Comparison of ENCODE assay signal across 8 mouse cellular contexts in the genomic region with DNA sequence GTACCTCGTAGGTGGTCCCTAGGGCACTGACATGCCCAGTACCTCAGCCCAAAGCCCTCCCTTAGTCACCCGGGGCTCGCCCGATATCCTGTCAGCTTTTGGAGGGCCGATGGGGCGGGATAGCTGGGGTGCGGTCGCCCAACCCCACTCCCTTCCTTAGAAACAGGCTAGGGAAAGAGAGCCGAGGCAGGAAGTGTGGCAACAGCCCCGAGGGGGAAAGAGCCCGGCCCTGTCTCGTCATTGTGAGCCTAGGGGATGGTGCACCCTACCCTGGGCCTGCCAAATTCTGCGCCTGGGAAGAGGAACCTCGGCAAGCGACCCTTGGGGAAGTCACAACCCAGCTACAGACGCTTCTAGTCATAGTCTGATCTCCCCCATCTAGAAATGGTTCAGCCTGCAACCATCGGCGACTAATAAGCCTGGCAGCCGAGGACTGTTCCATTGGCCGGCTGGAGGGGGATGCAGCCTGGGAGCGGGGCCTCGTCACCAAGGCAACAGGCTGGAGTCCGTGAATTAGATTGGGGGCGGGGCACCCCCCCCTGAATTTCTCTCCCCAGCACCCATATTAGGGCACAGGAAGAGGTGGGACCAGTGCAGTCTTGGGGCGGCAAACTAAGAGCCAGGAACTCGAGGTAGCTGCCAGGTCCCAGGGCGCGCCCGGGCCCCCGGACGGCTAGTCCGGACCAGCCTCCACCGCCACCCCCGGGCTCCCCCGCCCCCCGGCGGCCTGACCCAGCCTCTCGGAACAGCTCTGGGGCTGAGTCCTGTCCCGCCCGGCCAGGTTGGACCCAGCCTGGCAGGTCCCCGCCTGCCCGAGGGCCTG. TPM values are rescaled to one million over a fixed set of nuclear protein-coding genes. Genes with fewer than 3 reads are reported as not detected.
DNase-seq lines count a peak whose midpoint lies in the region; TF ChIP-seq lines count a peak whose summit lies in the region.

No protein-coding gene starts in this region.

- H3K27me3 ChIP-seq in megakaryocyte, embryonic 14.5 days (replicated peaks) = no peaks in the 10 kb centered on the region

- H3K4me1 ChIP-seq in cortical plate, adult 2 months (ENCODE audit: control insufficient read depth, insufficient read depth, low read length) = peaks cover 1% of the 10 kb centered on the region; the same call in 1 of the 2 replicates
- H3K4me1 ChIP-seq in megakaryocyte, embryonic 14.5 days = peaks cover 73% of the 10 kb centered on the region

- peak overlapping the region; percentile 8 for H3K4me3 ChIP-seq in cortical plate, adult 2 months (ENCODE audit: insufficient read depth, low read length)
- H3K4me3 ChIP-seq in megakaryocyte, embryonic 14.5 days (replicated peaks) = peak overlapping the region; percentile 100

- no peak for TF ChIP-seq POLR2A in cortical plate, adult 2 months (IDR thresholded peaks at IDR 0.05; ENCODE audit: extremely low read depth, insufficient read depth, low read length)

- peaks cover 4% of the 10 kb centered on the region for H3K36me3 ChIP-seq in megakaryocyte, embryonic 14.5 days (replicated peaks; ENCODE audit: low read length)

- peak; percentile 96 for DNase-seq in adipocyte (ENCODE audit: low spot score)
- peak; percentile 87 to 90 for DNase-seq in gastrocnemius, adult 8-10 months (ENCODE audit: low spot score in 2 of 2)
- peak; percentile 98 for DNase-seq in induced T-regulatory cell, adult 2 months (ENCODE audit: low read depth)
- peak; percentile 84 to 95 for DNase-seq in left cerebral cortex, adult 9 months (ENCODE audit: low spot score in 2 of 2)
- peak; percentile 95 for DNase-seq in right cerebral cortex, postnatal 10 days (ENCODE audit: low spot score in 2 of 2)
- peak; percentile 94 for DNase-seq in urinary bladder, postnatal 14 days (ENCODE audit: low spot score)

- no peaks in the 10 kb centered on the region for H3K9me3 ChIP-seq in megakaryocyte, embryonic 14.5 days

- no peak for TF ChIP-seq CTCF in cortical plate, adult 2 months (IDR thresholded peaks at IDR 0.05; ENCODE audit: extremely low read depth, insufficient read depth, low read length)

- H3K27ac ChIP-seq in cortical plate, adult 2 months (ENCODE audit: insufficient read depth, low read length) = peak overlapping the region; percentile 86

RNA-seq across cellular contexts. Expression of a gene that starts 1.3 kb away (rescaled TPM):
- 57.5 and 81.7 TPM in 2 replicates for polyA plus RNA-seq in cortical plate, adult 2 months (2012; rRNA removed)
- 1 to 10 TPM; 5.9 to 9.6 (median 7.5) TPM for total RNA-seq in gastrocnemius, adult 8-10 months (2022)
- 743 and 797 TPM in 2 replicates for polyA plus RNA-seq in megakaryocyte, embryonic 14.5 days (2012; ENCODE audit: insufficient read depth, low replicate concordance)

RNA-seq across cellular contexts. Expression of a gene that starts 10.2 kb away (rescaled TPM):
- 37.3 and 37.7 TPM in 2 replicates for polyA plus RNA-seq in cortical plate, adult 2 months (2012; rRNA removed)
- total RNA-seq in gastrocnemius, adult 8-10 months (2022) = 10 to 100 TPM; 20.4 to 26.5 (median 23.9) TPM
- polyA plus RNA-seq in megakaryocyte, embryonic 14.5 days (2012; ENCODE audit: insufficient read depth, low replicate concordance) = 248 and 286 TPM in 2 replicates

RNA-seq across cellular contexts. Expression of a gene that starts 10.4 kb away (rescaled TPM):
- polyA plus RNA-seq in cortical plate, adult 2 months (2012; rRNA removed) = 287 TPM in 2 replicates
- total RNA-seq in gastrocnemius, adult 8-10 months (2022) = 100 to 1,000 TPM; 173 to 193 (median 187) TPM
- polyA plus RNA-seq in megakaryocyte, embryonic 14.5 days (2012; ENCODE audit: insufficient read depth, low replicate concordance) = 68.6 and 73.1 TPM in 2 replicates

RNA-seq across cellular contexts. Expression of a gene that starts 10.6 kb away (rescaled TPM):
- polyA plus RNA-seq in cortical plate, adult 2 months (2012; rRNA removed) = not detected in 2 replicates
- 1 to 10 TPM in 1 of 4 experiments, not detected in 3; 1.1 TPM for total RNA-seq in gastrocnemius, adult 8-10 months (2022)
- not detected in 2 replicates for polyA plus RNA-seq in megakaryocyte, embryonic 14.5 days (2012; ENCODE audit: insufficient read depth, low replicate concordance)

RNA-seq across cellular contexts. Expression of a gene that starts 10.6 kb away (rescaled TPM):
- polyA plus RNA-seq in cortical plate, adult 2 months (2012; rRNA removed) = 15.6 and 19.2 TPM in 2 replicates
- total RNA-seq in gastrocnemius, adult 8-10 months (2022) = 1 to 10 TPM; 2.0 to 3.1 (median 2.6) TPM
- polyA plus RNA-seq in megakaryocyte, embryonic 14.5 days (2012; ENCODE audit: insufficient read depth, low replicate concordance) = 7.3 and 8.9 TPM in 2 replicates

Comparison
In these comparisons a context has a peak if more than half of its experiments do, and no peak if none do; other contexts are left out.
1. Peak in every context shown above with its lines: DNase-seq, H3K4me3 ChIP-seq and H3K27ac ChIP-seq.